Mouse (Mus musculus) liver, embryonic 11.5 days (tissue): ENCODE results near the gene Lgr4. TPM values are rescaled to one million over a fixed set of nuclear protein-coding genes. Genes with fewer than 3 reads are reported as not detected.
A peak's percentile ranks its signal among the peaks of the same experiment; 100 is the strongest.

Source experiments
- ATAC-seq: fragments of 200-750 bp; cut with Nextera tagmentation; replicated peaks from 2 replicates; pipeline ENCODE4 v1.8.0; 2017; ENCODE audit warnings: moderate number of reproducible peaks, mild to moderate bottlenecking, moderate TSS enrichment, moderate library complexity; ENCODE audit not compliant: low FRiP score
- DNase-seq: peaks from one replicate; pipeline ENCODE4 v3.0.0-alpha.2; 2017; ENCODE audit warnings: low spot score
- H3K27ac ChIP-seq: fragments of 300-500 bp; sonication (generic); 2 replicates; pipeline ENCODE4 v1.5.1; 2014; ENCODE audit warnings: mild to moderate bottlenecking, low read depth, low read length, control low read depth
- H3K27me3 ChIP-seq: fragments of 300-500 bp; sonication (generic); replicated peaks from 2 replicates; pipeline ENCODE4 v1.6.1; 2014; ENCODE audit warnings: low read length, mixed read lengths; ENCODE audit not compliant: control insufficient read depth, insufficient read depth
- H3K36me3 ChIP-seq: fragments of 300-500 bp; sonication (generic); 2 replicates; pipeline ENCODE4 v1.6.1; 2014; ENCODE audit warnings: mild to moderate bottlenecking, low read length, moderate library complexity, mixed read lengths; ENCODE audit not compliant: control insufficient read depth, insufficient read depth
- H3K4me1 ChIP-seq: fragments of 300-500 bp; sonication (generic); replicated peaks from 2 replicates; pipeline ENCODE4 v1.6.1; 2014; ENCODE audit warnings: low read length, mixed read lengths; ENCODE audit not compliant: control insufficient read depth, insufficient read depth
- H3K4me2 ChIP-seq: fragments of 300-500 bp; sonication (generic); 2 replicates; pipeline ENCODE4 v1.6.1; 2014; ENCODE audit warnings: mild to moderate bottlenecking, control low read depth, moderate library complexity
- H3K4me3 ChIP-seq: fragments of 300-500 bp; sonication (generic); 2 replicates; pipeline ENCODE4 v1.5.1; 2014; ENCODE audit warnings: low read depth, low read length, control low read depth
- H3K9ac ChIP-seq: fragments of 300-500 bp; sonication (generic); 2 replicates; pipeline ENCODE4 v1.6.1; 2014; ENCODE audit warnings: low read depth, low read length, control low read depth
- H3K9me3 ChIP-seq: fragments of 300-500 bp; sonication (generic); 2 replicates; pipeline ENCODE4 v1.6.1; 2016; ENCODE audit warnings: low read length, inconsistent platforms, mixed read lengths; ENCODE audit not compliant: control insufficient read depth
- WGBS: fragments of 180-500 bp; shearing (Covaris S2); extraction: QIAGEN DNeasy Blood & Tissue Kit; methylation state at CpG from one replicate; pipeline ENCODE4 v1.1.7; 2014; 5-methylcytosine and 5-hydroxymethylcytosine counted together
- polyA plus RNA-seq: library from polyadenylated mRNA; unstranded; fragments of >200 nt; fragmentation: Nextera tagmentation; extraction: Ambion mirVana; gene quantifications from 2 replicates; pipeline ENCODE4 v1.2.1, GENCODE M21; 2014

Gene Lgr4
- polyA plus RNA-seq, 1 experiment from 2014 or later = 10.0 TPM

GRCm38 (mm10) chr2:109914601-109915000 lies 2.8 kb upstream of the Lgr4 start:
- ATAC-seq (no peak), DNase-seq (no peak)
- Histone ChIP-seq H3K27me3 (no peaks in the 10 kb centered on the region), H3K4me2 (no peak overlapping the region), H3K36me3 (no peaks in the 10 kb centered on the region), H3K4me3 (no peak overlapping the region), H3K27ac (no peak overlapping the region), H3K9ac (no peak overlapping the region), H3K9me3 (no peaks in the 10 kb centered on the region), H3K4me1 (peaks cover 12% of the 10 kb centered on the region)

- H3K36me3 ChIP-seq = no peaks in the 10 kb centered on the region
- no peaks in the 10 kb centered on the region for H3K9me3 ChIP-seq
- no peak for DNase-seq
- H3K27me3 ChIP-seq = no peaks in the 10 kb centered on the region
- ATAC-seq = no peak; the same call in 1 of the 2 replicates
- no peak overlapping the region for H3K27ac ChIP-seq
- WGBS = 5% methylated on average over 11 of the region's 11 CpGs
- H3K4me3 ChIP-seq = peak overlapping the region; percentile 92
- H3K4me1 ChIP-seq = peaks cover 29% of the 10 kb centered on the region
- no peak overlapping the region; the same call in 1 of the 2 replicates for H3K9ac ChIP-seq
- H3K4me2 ChIP-seq = peak overlapping the region; percentile 96
These were observed 508 bp upstream of the Lgr4 start for GRCm38 (mm10) chr2:109916782-109917495.

- H3K27ac ChIP-seq = no peak overlapping the region
- H3K4me3 ChIP-seq = peak overlapping the region; percentile 92
- peak; percentile 53 for DNase-seq
- peaks cover 29% of the 10 kb centered on the region for H3K4me1 ChIP-seq
- 13% methylated on average over 22 of the region's 22 CpGs for WGBS
- H3K27me3 ChIP-seq = no peaks in the 10 kb centered on the region
- H3K4me2 ChIP-seq = peak overlapping the region; percentile 96
- H3K36me3 ChIP-seq = no peaks in the 10 kb centered on the region
- no peaks in the 10 kb centered on the region for H3K9me3 ChIP-seq
- ATAC-seq = no peak
- peak overlapping the region; percentile 93 for H3K9ac ChIP-seq
These were observed 1.3 kb downstream of the Lgr4 start for GRCm38 (mm10) chr2:109918592-109919262.

DNA sequence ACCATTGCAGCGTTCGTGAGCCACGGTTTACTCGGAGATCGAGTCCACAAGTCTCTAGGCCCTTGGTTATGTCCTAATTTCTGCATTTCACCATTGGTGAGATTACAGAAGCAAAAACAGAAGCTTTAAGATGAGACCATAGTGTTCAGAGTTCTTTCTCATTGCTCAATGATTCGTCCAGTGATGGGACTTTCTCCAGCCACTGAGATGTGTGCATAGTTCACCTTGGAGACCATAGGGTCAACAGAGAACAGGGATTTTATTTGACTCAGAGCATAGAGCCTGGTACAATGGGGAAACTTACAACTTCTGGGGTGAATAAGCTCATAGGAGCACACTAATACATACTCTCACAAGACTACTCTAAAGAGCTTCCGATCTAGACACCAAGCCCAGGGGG lies 3.0 kb downstream of the Lgr4 start:
- Histone ChIP-seq H3K9ac (0 out of 2 replicates have a peak overlapping the region, but pooled peaks have one; percentile 25), H3K4me1 (peaks cover 29% of the 10 kb centered on the region), H3K4me2 (peak overlapping the region; percentile 96), H3K36me3 (no peaks in the 10 kb centered on the region), H3K9me3 (no peaks in the 10 kb centered on the region), H3K4me3 (peak overlapping the region; percentile 92), H3K27ac (peak overlapping the region; percentile 19; the same call in 1 of the 2 replicates), H3K27me3 (no peaks in the 10 kb centered on the region)
- 81% methylated on average over 7 of the region's 7 CpGs for whole genome bisulfite sequencing
- no peak for ATAC-seq
- DNase-seq = no peak

- Histone ChIP-seq H3K9ac (no peak overlapping the region), H3K4me1 (peaks cover 29% of the 10 kb centered on the region), H3K4me3 (no peak overlapping the region), H3K36me3 (no peaks in the 10 kb centered on the region), H3K27ac (no peak overlapping the region), H3K4me2 (no peak overlapping the region; the same call in 1 of the 2 replicates), H3K9me3 (no peaks in the 10 kb centered on the region), H3K27me3 (no peaks in the 10 kb centered on the region)
- DNase-seq (no peak), ATAC-seq (no peak)
- WGBS = 76% methylated on average over 8 of the region's 8 CpGs
These were observed 4.0 kb downstream of the Lgr4 start for GRCm38 (mm10) chr2:109921298-109922035.

- peaks cover 29% of the 10 kb centered on the region for H3K4me1 ChIP-seq
- ATAC-seq = no peak
- DNase-seq = no peak
- no peaks in the 10 kb centered on the region for H3K9me3 ChIP-seq
- 88% methylated on average over 3 of the region's 3 CpGs for WGBS
- no peak overlapping the region for H3K9ac ChIP-seq
- H3K27me3 ChIP-seq = no peaks in the 10 kb centered on the region
- no peak overlapping the region for H3K4me2 ChIP-seq
- H3K27ac ChIP-seq = no peak overlapping the region
- no peaks in the 10 kb centered on the region for H3K36me3 ChIP-seq
- H3K4me3 ChIP-seq = no peak overlapping the region
These were observed 4.9 kb downstream of the Lgr4 start for GRCm38 (mm10) chr2:109922306-109922705.

GRCm38 (mm10) chr2:109923031-109923430 lies 5.6 kb downstream of the Lgr4 start:
- Histone ChIP-seq H3K27me3 (no peaks in the 10 kb centered on the region), H3K36me3 (no peaks in the 10 kb centered on the region), H3K4me3 (no peak overlapping the region), H3K9me3 (no peaks in the 10 kb centered on the region), H3K9ac (no peak overlapping the region), H3K27ac (no peak overlapping the region), H3K4me1 (peaks cover 29% of the 10 kb centered on the region), H3K4me2 (no peak overlapping the region)
- 85% methylated on average over 3 of the region's 3 CpGs for WGBS
- DNase-seq (no peak), ATAC-seq (no peak)

GRCm38 (mm10) chr2:109923945-109924344 lies 6.5 kb downstream of the Lgr4 start:
- DNase-seq = no peak
- H3K4me2 ChIP-seq = no peak overlapping the region
- WGBS = 96% methylated on average over 3 of the region's 3 CpGs
- no peaks in the 10 kb centered on the region for H3K36me3 ChIP-seq
- peaks cover 26% of the 10 kb centered on the region for H3K4me1 ChIP-seq
- H3K9ac ChIP-seq = no peak overlapping the region
- H3K9me3 ChIP-seq = no peaks in the 10 kb centered on the region
- ATAC-seq = no peak
- no peak overlapping the region for H3K27ac ChIP-seq
- no peak overlapping the region for H3K4me3 ChIP-seq
- H3K27me3 ChIP-seq = no peaks in the 10 kb centered on the region
